Mouse (Mus musculus) CH12.LX (cell line): ENCODE measurements around the gene Zp3.

Experiments
- CHD2 ChIP-seq: IDR thresholded peaks from 2 replicates; pipeline ENCODE4 v1.6.1; 2011; ENCODE audit warnings: low read length, improper control_type of control experiment
- CTCF ChIP-seq, 2 experiments: IDR thresholded peaks in 1 of 2; conservative IDR thresholded peaks in 1 of 2; 2 replicates each; pipeline ENCODE4 v1.5.1; 2011 to 2012; ENCODE audit warnings: low read depth in 2 of 2, low read length in 2 of 2, improper control_type of control experiment in 1 of 2, inconsistent platforms in 1 of 2, mild to moderate bottlenecking in 1 of 2, moderate library complexity in 1 of 2
- EP300 ChIP-seq: IDR thresholded peaks from 2 replicates; pipeline ENCODE4 v1.6.1; 2011; ENCODE audit warnings: low read length, improper control_type of control experiment
- HCFC1 ChIP-seq: IDR thresholded peaks from 2 replicates; pipeline ENCODE4 v1.6.1; 2012; ENCODE audit warnings: low read depth, mild to moderate bottlenecking, inconsistent platforms, low read length, improper control_type of control experiment
- KAT2A ChIP-seq: IDR thresholded peaks from 2 replicates; pipeline ENCODE4 v1.6.1; 2012; ENCODE audit warnings: low read length, improper control_type of control experiment, inconsistent platforms; ENCODE audit not compliant: insufficient replicate concordance
- MAX ChIP-seq: IDR thresholded peaks from 2 replicates; pipeline ENCODE4 v1.6.1; 2011; ENCODE audit warnings: low read length, improper control_type of control experiment
- POLR2A ChIP-seq: IDR thresholded peaks from 2 replicates; pipeline ENCODE4 v1.6.1; 2011; ENCODE audit warnings: low read depth, mild to moderate bottlenecking, improper control_type of control experiment, low read length
- UBTF ChIP-seq: IDR thresholded peaks from 2 replicates; pipeline ENCODE4 v1.6.1; 2012; ENCODE audit warnings: low read depth, mild to moderate bottlenecking, inconsistent platforms, low read length, improper control_type of control experiment, moderate library complexity
- USF1 ChIP-seq: IDR thresholded peaks from 2 replicates; pipeline ENCODE4 v1.6.1; 2014; ENCODE audit warnings: low read depth, mild to moderate bottlenecking, inconsistent platforms, low read length, improper control_type of control experiment

GRCm38 (mm10) chr5:135993381-135993965 lies 13.6 kb downstream of the Zp3 start:
- TF ChIP-seq HCFC1 (no peak), POLR2A (no peak), UBTF (no peak), EP300 (no peak), CTCF (conservative IDR thresholded peaks at IDR 0.05 in 1 of 2, IDR thresholded peaks at IDR 0.05 in 1 of 2; ENCODE audit: low read depth in 2 of 2, low read length in 2 of 2) (no peak), USF1 (no peak), CHD2 (no peak), KAT2A (no peak), MAX (no peak)
